Mouse (Mus musculus) left cerebral cortex, adult 2 months (tissue): ENCODE measurements around the gene Tmed10. TPM values are rescaled to one million over a fixed set of nuclear protein-coding genes. Genes with fewer than 3 reads are reported as not detected.

Source experiments
- DNase-seq, 2 experiments: peaks; one replicate each; pipeline ENCODE4 v3.0.0; 2021 to 2022; ENCODE audit warnings: low spot score in 2 of 2, mixed read lengths in 1 of 2; ENCODE audit errors: extremely low spot score in 1 of 2
- H3K27ac ChIP-seq: fragments of 200-600 bp; 2 replicates; pipeline ENCODE4 v1.8.1; 2022
- H3K4me3 ChIP-seq: fragments of 200-600 bp; 2 replicates; pipeline ENCODE4 v1.8.1; 2022
- CTCF ChIP-seq: fragments of 200-600 bp; IDR thresholded peaks from 2 replicates; pipeline ENCODE4 v1.8.1; 2022; ENCODE audit warnings: antibody characterized with exemption, mild to moderate bottlenecking, moderate library complexity
- intact Hi-C: fragments of 180-260 bp; cut with DNase I; formaldehyde crosslinking; loops from one replicate; pipeline ENCODE4 v1.15.1; 2025
- total RNA-seq, 2 experiments: library from RNA; stranded (reverse); gene quantifications; 2 replicates each; pipeline ENCODE4 v1.2.3; 2021

Gene Tmed10
- total RNA-seq, 2 experiments from 2014 or later, result 164 to 165 TPM

DNA sequence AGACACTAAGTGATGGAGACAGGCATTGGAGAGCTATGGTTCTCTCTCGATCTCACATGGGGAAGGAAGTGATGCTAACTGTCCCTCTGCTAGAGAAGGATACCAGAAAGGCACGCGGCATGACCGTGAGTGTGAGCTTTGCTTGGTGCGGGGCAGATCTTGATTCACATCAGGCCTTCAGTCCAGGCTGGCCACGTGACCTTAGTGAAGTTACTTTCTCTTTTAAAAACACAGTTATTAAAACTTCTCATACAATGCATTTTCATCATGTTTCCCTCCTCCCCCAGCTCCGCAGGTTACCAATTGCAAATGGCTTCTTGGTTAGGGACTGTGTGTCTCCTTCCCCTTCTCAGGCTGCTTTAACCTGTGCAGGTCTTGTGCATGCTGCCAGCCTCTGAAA is 16.5 kb upstream of the Tmed10 start:
- intact Hi-C loops, result no loop called here
- no peak overlapping the region for H3K4me3 ChIP-seq
- DNase-seq, result no peak
- TF ChIP-seq CTCF, result no peak
- H3K27ac ChIP-seq, result no peak overlapping the region

DNA sequence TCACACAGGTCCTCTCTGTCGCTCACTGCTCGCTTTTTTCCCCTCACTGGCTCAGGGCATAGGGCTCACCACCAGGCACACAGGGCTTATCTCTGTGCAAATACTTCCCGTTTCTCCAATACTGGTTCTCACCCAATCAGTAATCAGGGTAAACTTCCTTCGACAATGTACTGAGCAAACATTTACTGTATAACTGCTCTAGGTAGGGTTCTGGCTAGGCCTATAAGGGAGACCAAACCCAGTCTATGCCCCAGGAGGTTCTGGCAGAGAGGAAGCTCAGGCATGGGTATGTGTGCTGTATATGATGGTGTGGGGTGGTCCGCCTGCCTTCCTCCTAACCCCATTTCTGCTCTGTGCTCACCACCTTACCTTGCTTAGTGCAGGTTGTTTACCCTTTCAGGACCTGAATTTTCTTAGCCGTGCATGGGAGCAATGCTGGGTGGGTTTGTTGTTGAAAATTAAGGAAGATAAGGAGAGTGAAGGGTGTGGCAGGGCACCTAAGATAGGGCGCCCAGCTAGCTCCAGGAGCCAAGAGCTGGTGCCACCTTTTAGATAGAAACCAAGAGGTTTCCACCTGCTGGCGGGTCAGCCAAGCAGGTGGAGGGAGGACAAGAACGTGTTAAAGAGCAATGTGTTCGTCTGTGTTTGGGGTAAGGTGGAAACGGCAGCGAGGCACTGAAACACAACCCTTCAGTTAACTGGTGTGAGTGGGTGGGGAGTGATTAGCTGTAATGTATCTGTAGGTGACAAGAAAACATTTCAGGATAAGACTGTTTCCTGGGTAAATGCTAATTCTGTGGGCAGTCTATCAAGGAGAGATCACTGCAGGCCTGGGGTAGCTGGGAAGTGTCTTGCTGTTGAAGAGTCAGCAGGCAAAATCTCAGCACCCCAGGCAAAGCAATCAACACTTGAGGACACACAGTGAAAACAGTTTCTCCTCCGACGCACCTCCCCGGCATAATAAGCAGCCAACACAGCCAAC is 14.8 kb upstream of the Tmed10 start:
- intact Hi-C loops, result no loop called here
- H3K4me3 ChIP-seq, result no peak overlapping the region
- no peak for DNase-seq
- H3K27ac ChIP-seq, result no peak overlapping the region
- TF ChIP-seq CTCF, result no peak

DNA sequence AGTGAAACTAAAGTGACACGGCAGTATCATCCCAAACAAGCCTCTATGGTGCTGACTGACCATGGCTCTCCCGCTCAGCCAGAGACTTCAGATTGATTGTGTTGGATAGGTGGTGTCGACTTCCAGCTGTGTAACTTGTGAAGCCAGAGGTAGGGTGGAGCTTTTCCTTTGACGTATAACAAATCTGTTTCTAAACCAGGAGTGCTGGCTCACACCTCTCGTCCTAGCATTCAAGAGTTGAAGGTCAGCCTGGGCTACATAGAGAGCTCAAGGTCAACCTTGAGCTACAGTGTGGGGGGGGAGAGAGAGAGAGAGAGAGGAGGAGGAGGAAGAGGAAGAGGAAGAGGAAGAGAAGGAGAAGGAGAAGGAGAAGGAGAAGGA is 11.3 kb upstream of the Tmed10 start:
- DNase-seq, result no peak
- intact Hi-C loops, result no loop called here
- no peak for TF ChIP-seq CTCF
- Histone ChIP-seq H3K4me3 (no peak overlapping the region), H3K27ac (peak overlapping the region; percentile 13; the same call in 1 of the 2 replicates)

DNA sequence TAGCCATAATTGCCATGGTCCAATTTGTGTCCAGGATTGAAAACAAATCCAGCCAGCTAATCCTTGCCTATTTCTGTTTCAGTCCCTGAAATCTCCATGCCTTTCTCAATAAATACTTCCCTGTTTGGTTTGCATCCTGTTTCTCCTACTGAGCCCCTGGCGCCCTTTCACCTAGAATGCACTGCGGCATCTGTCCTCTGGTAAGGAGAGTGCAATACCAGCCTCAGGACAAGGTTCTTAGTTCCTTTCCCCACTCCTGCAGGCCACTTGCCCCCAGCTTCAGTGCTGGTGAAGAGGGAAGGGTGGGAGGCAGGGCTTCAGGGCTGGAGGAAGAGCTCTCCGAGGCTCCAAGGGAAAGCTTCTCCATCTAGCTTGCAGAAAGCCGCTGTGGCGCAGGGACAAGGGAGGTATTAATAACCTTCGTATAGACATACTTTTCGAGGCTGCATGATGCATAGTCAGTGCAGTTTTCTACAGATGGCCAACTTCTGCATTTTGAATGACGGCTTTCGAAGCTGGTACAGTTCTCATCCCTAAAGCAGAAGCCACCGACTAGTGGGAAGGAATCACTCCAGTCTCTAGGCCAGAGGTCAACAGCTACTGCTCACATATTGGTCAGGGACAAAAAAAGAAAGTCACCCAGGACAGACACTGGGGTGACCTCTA is 10.8 kb upstream of the Tmed10 start:
- intact Hi-C loops, result no loop called here
- Histone ChIP-seq H3K27ac (peak overlapping the region; percentile 13; the same call in 1 of the 2 replicates), H3K4me3 (no peak overlapping the region)
- no peak for TF ChIP-seq CTCF
- DNase-seq, result no peak

DNA sequence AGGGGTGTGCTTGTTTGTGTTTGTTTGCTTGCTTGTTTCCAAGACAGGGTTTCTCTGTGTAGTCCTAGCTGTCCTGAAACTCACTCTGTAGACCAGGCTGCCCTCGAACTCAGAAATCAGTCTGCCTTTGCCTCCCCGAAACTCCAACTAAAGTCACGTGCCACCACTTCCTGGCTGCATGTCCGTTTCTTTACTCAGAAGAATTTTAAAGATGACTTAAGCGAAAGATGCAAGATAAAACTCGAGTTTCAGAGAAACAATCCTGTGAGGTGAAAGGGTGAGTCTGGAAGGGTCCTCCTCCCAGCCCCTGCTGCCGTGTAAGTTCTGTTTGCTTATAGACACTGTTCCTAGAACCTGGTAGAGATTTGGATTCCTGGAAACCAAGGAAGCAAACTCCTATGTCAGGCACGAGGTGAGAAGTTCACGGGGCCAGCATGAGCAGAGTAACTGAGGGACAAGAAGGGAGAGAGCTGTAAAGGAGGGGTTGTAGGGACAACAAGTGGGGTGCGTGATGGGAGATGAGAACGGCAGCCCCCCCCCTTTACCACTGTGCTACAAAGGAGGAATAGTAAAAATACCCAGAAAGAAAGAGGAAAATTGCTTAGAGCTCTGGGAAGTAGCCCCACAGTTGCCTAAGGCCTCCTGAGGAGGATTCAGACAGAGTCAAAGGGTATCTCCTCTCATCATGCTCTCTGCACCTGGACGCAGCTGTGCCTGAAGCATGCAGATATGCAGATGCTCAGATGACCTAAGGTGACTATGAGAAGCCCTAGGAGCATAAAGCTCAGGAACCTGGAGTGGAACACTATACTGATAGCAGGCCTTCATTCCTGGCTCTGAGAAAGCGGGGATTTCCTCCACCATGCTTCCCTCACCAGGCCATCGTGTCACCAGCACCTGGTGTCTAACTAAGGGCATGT is 8.4 kb upstream of the Tmed10 start:
- H3K27ac ChIP-seq, result no peak overlapping the region
- intact Hi-C loops, result no loop called here
- no peak for DNase-seq
- no peak overlapping the region for H3K4me3 ChIP-seq
- TF ChIP-seq CTCF, result no peak

DNA sequence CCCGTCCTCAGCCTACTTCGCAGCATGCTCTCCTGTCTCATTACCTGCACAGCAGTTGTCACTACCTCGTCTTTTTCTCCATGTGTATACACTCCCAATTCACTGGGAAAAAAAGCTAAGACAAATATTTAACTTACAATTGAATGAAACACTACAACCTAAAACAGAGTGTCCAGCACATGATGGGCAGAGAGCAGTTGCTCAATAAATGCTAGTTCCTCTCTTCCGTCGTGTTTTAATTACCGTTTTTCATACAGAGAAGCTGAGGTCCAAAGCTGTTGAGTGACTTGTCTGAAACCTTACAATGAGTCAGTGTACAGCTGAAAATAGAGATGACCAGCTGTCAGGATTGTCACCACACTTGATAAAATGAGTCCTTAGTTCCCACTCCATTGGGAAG is 6.9 kb upstream of the Tmed10 start:
- H3K27ac ChIP-seq, result no peak overlapping the region
- no peak for DNase-seq
- H3K4me3 ChIP-seq, result no peak overlapping the region
- no peak for TF ChIP-seq CTCF
- intact Hi-C loops, result no loop called here

DNA sequence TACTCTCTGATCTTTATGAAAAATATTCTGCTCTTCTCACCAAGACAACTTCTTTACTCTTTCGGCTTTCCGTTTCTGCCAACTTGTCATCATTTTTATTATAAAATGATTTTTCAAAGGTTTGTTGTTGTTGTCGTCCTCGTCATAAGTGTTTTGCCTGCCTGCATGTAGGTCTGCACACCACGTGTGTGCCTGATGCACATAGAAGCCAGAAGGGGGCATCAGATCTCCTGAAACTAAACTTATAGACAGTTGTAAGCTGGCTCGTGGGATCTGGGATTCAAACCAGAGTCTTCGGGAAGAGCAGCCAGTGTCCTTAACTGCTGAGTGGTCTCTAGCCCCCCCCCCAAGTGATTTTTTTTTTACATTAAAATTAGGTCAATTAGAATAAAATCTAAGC is 6.3 kb upstream of the Tmed10 start:
- no peak; the same call in 1 of the 2 replicates for TF ChIP-seq CTCF
- intact Hi-C loops, result no loop called here
- DNase-seq, result no peak
- Histone ChIP-seq H3K4me3 (no peak overlapping the region), H3K27ac (no peak overlapping the region)

DNA sequence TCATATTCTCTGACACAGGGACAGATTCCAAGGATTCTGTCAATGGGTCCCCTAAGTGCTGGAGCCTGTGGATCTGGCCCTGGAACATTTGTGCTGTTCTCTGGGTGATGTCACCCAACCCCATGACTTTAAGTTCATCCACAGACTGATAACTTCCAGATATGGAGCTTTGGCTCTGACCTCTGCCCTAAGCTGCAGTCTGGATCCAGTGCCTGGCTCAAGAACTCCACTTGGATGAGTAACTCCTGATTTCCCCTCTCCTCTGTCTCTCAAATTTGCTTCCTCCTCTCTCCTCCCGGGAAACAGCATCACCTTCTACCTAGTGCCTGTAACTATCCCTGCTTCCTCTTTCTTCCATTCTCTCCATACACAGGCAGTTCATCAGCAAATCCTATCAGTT is 5.7 kb upstream of the Tmed10 start:
- Histone ChIP-seq H3K27ac (no peak overlapping the region), H3K4me3 (no peak overlapping the region)
- intact Hi-C loops, result no loop called here
- no peak for DNase-seq
- TF ChIP-seq CTCF, result no peak

DNA sequence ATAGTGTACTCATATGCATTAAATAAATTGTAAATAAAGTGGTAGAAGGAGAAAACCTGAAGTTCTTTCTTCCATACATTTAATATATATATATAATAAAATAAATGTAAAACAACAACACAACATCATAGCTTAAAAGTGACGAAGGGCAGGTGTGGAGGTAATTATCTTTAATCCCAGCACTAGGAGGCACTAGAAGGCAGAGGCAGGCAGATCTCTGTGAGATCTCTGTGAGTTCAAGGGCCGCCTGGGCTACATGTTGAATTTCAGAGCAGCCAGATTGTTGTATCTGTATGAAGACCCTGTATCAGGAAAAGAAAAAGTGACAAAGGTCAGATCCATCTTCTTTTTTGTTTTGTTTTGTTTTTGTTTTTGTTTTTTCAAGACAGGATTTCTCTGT is 3.6 kb upstream of the Tmed10 start:
- Histone ChIP-seq H3K27ac (no peak overlapping the region), H3K4me3 (no peak overlapping the region)
- TF ChIP-seq CTCF, result peak; percentile 10
- intact Hi-C loops, result loop anchor here (5.0 kb wide), 1 partner anchor 59 kb away; no protein-coding TSS in a partner anchor
- no peak for DNase-seq

DNA sequence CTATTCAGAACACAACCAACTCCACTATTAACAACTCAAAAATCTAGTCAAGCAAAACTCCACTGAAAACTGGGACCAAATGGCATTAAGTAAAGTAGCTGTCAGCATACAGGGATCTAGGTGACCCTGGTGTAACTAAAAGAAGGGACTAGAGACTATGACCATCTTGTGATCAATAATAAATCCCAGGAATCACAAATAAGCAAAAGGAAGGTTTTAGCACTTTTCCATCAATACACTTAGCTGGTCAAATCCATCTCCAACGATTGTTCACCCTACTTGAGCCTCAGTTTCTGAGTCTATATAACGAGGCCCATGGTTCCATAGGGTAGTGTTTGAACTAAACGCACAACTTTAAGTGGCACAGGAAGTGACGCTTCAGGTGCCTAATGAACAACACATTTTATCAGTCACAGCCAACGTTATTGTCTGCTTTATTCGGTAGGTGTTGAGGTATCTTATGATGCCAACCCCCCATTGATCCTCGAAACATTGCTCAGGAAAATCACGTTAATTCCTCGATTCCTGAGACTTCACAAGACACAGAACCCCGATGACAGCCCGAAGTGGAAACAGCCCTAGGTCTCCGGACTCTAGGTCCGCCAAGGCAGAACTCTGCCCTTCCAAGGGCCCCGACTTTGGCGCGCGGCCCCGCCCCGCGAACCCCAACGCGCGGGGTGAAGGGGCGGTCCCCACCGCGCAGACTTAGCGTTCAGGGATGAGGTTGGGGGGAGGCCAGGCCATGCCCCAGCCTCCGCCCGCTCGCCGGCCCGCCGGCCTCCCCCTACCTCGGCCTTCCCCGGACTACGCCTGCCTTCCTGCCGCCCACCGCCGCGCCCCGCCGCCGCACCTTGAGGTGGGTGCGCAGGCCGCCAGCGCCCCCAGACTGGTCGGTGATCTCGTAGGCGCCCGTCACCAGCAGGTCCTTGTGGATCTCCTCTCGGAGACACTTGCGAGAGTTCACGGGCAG is 771 bp downstream of the Tmed10 start:
- Histone ChIP-seq H3K27ac (peak overlapping the region; percentile 96), H3K4me3 (peak overlapping the region; percentile 82)
- intact Hi-C loops, result loop anchor here (2.0 kb wide), 3 partner anchors 23 to 113 kb away; partner anchors contain the start of gene Fos
- TF ChIP-seq CTCF, result no peak
- peak; percentile 60 to 71 for DNase-seq
